Mouse (Mus musculus) R1 (cell line): Measurements from ENCODE around the gene Tspoap1.

ENCODE experiments used
- DNase-seq: peaks from one replicate; pipeline ENCODE4 v3.0.0-alpha.2; 2018; ENCODE audit warnings: low read depth, low spot score

Gene Tspoap1

DNA sequence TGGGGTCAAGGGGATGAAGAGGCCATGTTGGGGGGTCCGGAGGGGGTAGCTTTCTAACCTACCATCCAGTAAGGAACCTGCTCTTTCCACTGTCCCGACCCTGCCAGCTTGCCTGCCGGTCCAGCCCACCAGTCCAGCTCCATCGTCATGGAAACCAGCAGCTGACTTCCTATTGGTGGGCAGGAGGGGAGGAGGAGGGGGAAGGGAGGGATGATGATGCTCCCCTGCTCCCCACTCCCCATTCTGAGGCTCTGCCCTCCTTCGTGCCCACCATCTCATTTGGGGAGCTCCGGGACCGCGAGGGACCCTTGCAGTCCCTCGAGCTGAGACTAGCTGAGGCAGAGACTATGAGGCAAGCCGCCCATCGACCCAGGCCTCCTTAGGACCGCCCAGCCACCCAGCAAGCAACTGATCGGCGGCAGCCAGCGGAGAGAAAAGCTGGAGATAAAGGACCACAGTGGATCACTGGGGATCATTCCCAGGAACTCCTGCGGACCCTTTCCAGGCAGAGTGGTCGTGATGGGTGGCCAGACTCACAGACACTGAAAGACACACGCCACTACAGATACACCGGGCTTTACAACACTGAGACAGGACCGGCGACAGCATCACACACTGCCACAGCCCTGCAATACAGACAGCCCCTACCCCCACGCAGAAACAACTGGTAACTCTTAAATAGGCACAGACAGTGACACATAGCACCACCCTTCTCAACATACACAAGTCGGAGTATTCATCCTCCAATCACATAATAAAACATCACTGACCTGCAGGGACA lies at the start of gene Tspoap1:
Tspoap1 (plus strand) TSS at position 241 of the 781 bp plus-strand sequence.
- DNase-seq: no peak

DNA sequence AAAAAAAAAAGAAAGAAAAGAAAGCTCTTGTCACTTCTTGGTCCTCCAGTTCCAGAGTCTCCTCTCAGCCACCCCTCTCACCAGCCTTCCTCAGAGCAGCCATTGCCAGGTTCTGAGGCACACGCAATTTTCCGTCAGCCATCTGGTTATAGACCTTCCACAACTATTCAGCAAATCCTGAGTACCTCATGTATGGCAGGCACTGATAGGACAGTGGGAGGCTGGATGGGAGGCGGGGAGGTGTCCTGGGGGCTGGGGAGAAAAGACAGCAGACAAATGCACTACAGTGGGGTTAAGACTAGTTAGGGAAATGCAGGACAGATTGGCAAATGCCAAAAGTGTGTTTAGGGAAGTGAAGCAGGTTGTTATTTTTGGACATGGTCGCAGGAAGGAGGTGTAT lies 48.2 kb upstream of the Tspoap1 start:
- DNase-seq: no peak

DNA sequence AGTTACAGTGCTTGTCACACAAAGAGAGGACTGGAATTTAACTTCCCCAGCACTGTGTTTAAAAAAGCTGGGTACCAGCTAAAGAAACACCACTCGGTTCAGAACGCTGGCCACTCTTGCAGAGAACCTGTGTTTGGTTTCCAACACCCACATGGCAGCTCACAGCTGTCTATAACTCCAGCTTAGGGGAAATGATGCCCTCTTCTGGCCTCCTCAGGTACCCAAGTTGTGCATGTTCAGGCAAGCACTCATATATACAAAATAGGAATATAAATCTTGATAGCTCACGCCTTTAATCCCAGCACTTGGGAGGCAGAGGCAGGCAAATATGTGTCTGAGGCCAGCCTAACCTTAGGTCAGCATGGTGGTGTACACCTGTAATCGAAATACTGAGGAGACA lies 44.3 kb upstream of the Tspoap1 start:
- peak; percentile 34 for DNase-seq

GRCm38 (mm10) chr11:87719526-87719925 lies 40.8 kb upstream of the Tspoap1 start:
- DNase-seq: no peak

GRCm38 (mm10) chr11:87720324-87720723 lies 40.0 kb upstream of the Tspoap1 start:
- peak; percentile 59 for DNase-seq

DNA sequence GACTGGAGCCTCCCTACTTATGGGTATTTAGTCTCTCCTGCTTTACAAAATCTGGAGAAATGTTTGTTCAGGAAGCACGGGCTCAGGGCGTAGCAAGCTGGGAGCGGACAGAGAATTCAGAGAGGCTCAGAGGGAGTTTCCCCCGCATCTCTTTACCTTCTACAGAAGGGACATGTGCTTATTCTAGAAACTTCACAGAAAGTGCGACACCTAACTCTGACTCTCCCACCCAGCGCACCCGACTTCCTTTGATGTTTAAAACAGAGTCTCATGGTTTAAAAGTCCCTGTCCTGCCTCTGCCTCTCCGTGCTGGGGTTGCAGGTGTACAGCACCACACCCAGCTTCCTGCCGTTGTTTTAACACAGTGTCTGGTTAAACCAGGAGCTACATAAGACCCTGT lies 39.5 kb upstream of the Tspoap1 start:
- DNase-seq: no peak

GRCm38 (mm10) chr11:87722168-87722567 lies 38.2 kb upstream of the Tspoap1 start:
- DNase-seq: no peak

DNA sequence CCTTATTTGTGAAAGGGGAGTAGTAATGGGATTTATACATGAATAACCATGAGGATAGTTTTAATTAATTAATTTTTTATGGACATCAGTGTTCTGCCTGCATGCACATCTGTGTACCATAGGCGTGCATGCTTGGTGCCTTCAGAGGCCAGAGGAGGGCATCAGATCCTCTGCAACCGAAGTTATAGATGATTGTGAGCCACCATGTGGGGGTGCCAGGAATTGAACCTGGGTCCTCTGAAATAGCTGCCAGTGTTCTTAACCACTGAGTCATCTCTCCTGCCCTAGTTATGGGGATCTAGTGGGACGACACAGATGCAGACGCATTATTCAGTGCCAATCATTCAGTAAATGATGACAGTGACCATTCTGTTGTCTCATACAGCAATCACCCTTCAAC lies 37.5 kb upstream of the Tspoap1 start:
- DNase-seq: no peak

- no peak for DNase-seq
Observed at GRCm38 (mm10) chr11:87725515-87725914, 34.8 kb upstream of the Tspoap1 start.

- no peak for DNase-seq
Observed at GRCm38 (mm10) chr11:87725964-87726562, 34.3 kb upstream of the Tspoap1 start.

- no peak for DNase-seq
Observed at GRCm38 (mm10) chr11:87727021-87727420, 33.3 kb upstream of the Tspoap1 start.

- DNase-seq: no peak
Observed at GRCm38 (mm10) chr11:87727471-87727870, 32.9 kb upstream of the Tspoap1 start.

DNA sequence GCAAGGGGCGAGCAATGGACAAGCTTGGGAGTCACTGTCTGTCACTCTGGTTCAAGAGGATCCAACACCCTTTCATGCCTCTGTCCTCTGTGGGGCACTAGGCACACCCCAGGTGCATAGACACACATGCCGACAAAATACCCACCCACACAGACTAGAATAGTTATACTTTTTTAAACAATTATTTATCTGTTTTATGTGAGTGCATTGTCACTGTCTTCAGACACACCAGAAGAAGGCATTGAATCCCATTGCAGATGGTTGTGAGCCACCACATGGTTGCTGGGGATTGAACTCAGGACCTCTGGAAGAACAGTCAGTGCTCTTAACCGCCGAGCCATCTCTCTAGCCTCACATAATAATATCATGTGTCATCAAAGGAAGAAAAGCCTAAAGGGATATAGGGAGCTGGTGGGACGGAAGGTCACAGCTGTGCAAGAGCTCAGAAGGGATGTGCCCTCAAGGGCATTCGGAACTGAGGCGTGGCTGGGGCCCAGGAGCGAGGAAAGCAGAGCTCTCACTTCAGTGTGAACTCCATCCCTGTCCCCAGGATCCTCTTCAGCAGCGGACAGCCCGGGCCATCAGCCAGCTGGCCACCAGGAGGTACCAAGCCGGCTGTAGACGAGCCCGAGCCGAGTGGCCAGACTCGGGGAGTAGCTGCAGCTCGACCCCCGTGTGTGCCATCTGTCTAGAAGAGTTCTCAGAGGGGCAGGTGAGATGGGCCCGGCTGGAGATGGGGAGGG lies 31.3 kb upstream of the Tspoap1 start:
- DNase-seq: no peak

GRCm38 (mm10) chr11:87729593-87730185 lies 30.7 kb upstream of the Tspoap1 start:
- DNase-seq: no peak

GRCm38 (mm10) chr11:87730652-87731310 lies 29.6 kb upstream of the Tspoap1 start:
- peak; percentile 56 for DNase-seq

GRCm38 (mm10) chr11:87734346-87734745 lies 26.0 kb upstream of the Tspoap1 start:
- DNase-seq: no peak

DNA sequence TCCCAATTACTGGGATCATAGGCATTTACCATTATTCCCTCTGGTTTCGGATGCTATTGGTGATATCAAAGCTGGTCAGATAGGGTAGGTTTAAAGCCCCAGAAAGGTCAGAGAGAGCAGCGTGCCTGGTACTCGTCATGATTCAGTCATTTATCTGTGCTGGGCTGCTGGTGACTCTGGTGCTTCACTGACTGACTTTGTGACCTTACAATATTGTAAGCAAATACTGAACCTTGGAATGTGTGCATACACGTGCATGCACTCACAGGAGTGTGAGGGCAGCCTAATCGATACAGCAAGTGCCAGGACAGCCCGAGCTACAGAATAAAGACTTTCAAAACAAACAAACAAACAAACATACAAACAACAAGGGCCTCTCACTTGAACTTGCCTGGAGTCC lies 24.6 kb upstream of the Tspoap1 start:
- no peak for DNase-seq

- DNase-seq: peak; percentile 89
Observed at GRCm38 (mm10) chr11:87736647-87737134, 23.6 kb upstream of the Tspoap1 start.

DNA sequence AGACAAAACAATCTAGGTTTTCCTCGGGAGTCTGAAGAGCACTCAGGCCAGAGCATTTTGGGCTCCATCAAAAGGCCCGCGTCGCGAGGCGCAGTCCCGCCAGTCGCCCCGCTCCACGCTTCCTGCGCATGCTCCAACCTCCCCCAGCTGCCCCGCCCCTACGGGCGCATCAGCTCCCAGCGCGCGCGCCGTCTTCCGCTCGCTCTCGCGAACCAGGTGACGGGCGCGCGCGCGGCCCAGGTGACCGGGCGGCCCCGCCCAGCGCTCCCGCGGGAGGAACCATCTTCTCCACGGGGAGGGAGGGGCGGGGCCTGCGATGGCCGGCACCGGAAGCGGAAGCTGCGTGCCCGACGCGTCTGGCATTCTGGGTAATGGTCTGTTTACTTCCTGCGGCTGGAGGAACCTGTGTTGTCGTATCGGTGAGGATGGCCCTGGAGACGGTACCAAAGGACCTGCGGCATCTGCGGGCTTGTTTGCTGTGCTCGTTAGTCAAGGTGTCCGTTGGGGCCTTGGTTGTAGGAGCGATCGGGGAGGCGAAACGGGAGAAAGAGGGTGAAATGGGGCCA lies 23.1 kb upstream of the Tspoap1 start, which contains the start of gene Supt4a:
Supt4a (plus strand) TSS at position 378 of the 566 bp plus-strand sequence.
- peak; percentile 95 for DNase-seq

DNA sequence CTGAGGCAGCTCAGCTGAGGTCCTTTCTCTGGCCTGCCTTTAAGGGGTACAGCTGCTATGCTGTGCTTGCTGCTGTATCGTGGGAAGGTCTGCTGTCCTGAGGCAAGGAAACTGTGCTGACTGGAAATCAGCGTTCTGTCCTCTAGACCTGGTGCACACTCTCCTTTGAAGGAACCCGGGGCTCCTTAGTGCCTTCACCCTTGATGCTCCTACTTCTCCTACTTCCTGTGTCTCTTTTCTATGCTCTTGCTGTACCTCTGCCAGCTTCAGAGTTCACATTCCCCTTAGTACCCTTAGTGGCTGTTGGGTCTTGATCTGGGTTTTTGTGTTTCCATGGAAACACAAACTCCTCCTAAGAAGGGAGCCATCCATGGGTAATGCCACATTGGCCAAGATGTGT lies 16.6 kb upstream of the Tspoap1 start:
- DNase-seq: no peak

DNA sequence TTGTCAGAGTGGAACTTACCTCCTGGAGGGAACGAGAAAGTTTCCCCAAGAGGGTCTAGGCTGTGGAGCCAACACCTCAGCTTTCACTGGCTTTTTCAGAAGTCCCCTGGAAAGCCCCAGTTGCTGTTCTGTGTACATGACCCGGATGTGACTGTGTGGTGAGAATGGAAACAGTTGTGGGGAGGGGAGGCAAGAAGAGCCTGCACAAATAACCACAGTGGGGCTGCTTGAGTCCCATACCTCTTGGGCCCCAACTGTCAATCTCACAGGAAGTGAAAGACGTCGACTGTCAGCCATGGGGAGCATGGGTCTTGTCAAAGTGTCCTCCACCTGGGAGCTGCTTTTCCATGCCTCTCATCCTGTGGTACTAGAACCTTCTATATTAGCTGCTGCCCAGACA lies 15.4 kb upstream of the Tspoap1 start:
- DNase-seq: no peak
